Mouse (Mus musculus) erythroblast, embryonic 14.5 days (primary cell): ENCODE data around the gene Npsr1. TPM values are rescaled to one million over a fixed set of nuclear protein-coding genes. Genes with fewer than 3 reads are reported as not detected.

ENCODE experiments used
- H3K27me3 ChIP-seq: 2 replicates; pipeline ENCODE4 v1.6.1; 2012; ENCODE audit warnings: inconsistent platforms; ENCODE audit not compliant: control insufficient read depth
- H3K36me3 ChIP-seq: 2 replicates; pipeline ENCODE4 v1.6.1; 2012; ENCODE audit warnings: mild to moderate bottlenecking, inconsistent platforms; ENCODE audit not compliant: control insufficient read depth
- H3K4me1 ChIP-seq: 2 replicates; pipeline ENCODE4 v1.6.1; 2012; ENCODE audit warnings: inconsistent platforms; ENCODE audit not compliant: control insufficient read depth
- H3K4me3 ChIP-seq: replicated peaks from 2 replicates; pipeline ENCODE3; 2012; ENCODE audit warnings: moderate library complexity, mild to moderate bottlenecking, inconsistent platforms
- H3K9me3 ChIP-seq: 2 replicates; pipeline ENCODE4 v1.6.1; 2012; ENCODE audit warnings: low read length, inconsistent platforms, mixed read lengths; ENCODE audit not compliant: control insufficient read depth
- GATA1 ChIP-seq: IDR thresholded peaks from 2 replicates; pipeline ENCODE4 v1.6.1; 2012; ENCODE audit warnings: low read length, inconsistent platforms, mixed read lengths
- TAL1 ChIP-seq: IDR thresholded peaks from 3 replicates; pipeline ENCODE4 v1.6.1; 2012; ENCODE audit warnings: low read length, inconsistent platforms, mixed read lengths
- polyA plus RNA-seq: library from polyadenylated mRNA; stranded (reverse); fragments of >175 nt; gene quantifications from 2 replicates; pipeline ENCODE4 v1.2.3, GENCODE M21; 2012

Npsr1 gene
- polyA plus RNA-seq, 1 experiment: not detected

GRCm38 (mm10) chr9:24136354-24136753 lies 38.6 kb downstream of the Npsr1 start:
- H3K27me3 ChIP-seq: no peaks in the 10 kb centered on the region
- no peaks in the 10 kb centered on the region for H3K4me1 ChIP-seq
- no peaks in the 10 kb centered on the region for H3K9me3 ChIP-seq
- H3K4me3 ChIP-seq: no peak overlapping the region
- TF ChIP-seq TAL1 (no peak), GATA1 (no peak)
- H3K36me3 ChIP-seq: no peaks in the 10 kb centered on the region

- H3K36me3 ChIP-seq: no peaks in the 10 kb centered on the region
- no peaks in the 10 kb centered on the region for H3K27me3 ChIP-seq
- H3K4me3 ChIP-seq: no peak overlapping the region
- H3K4me1 ChIP-seq: no peaks in the 10 kb centered on the region
- no peak for TF ChIP-seq TAL1
- TF ChIP-seq GATA1: no peak
- no peaks in the 10 kb centered on the region for H3K9me3 ChIP-seq
Measured at GRCm38 (mm10) chr9:24144341-24144740, 46.5 kb downstream of the Npsr1 start.

GRCm38 (mm10) chr9:24157208-24157607 lies 59.4 kb downstream of the Npsr1 start:
- H3K9me3 ChIP-seq: no peaks in the 10 kb centered on the region
- no peak overlapping the region for H3K4me3 ChIP-seq
- H3K27me3 ChIP-seq: no peaks in the 10 kb centered on the region
- TF ChIP-seq GATA1: no peak
- TF ChIP-seq TAL1: no peak
- no peaks in the 10 kb centered on the region for H3K4me1 ChIP-seq
- H3K36me3 ChIP-seq: no peaks in the 10 kb centered on the region

GRCm38 (mm10) chr9:24160409-24160808 lies 62.6 kb downstream of the Npsr1 start:
- no peaks in the 10 kb centered on the region for H3K27me3 ChIP-seq
- no peaks in the 10 kb centered on the region for H3K9me3 ChIP-seq
- TF ChIP-seq TAL1: no peak
- no peak for TF ChIP-seq GATA1
- H3K4me1 ChIP-seq: no peaks in the 10 kb centered on the region
- no peak overlapping the region for H3K4me3 ChIP-seq
- no peaks in the 10 kb centered on the region for H3K36me3 ChIP-seq

GRCm38 (mm10) chr9:24168501-24168900 lies 70.7 kb downstream of the Npsr1 start:
- Histone ChIP-seq H3K4me3 (no peak overlapping the region), H3K9me3 (no peaks in the 10 kb centered on the region), H3K4me1 (no peaks in the 10 kb centered on the region), H3K36me3 (no peaks in the 10 kb centered on the region), H3K27me3 (no peaks in the 10 kb centered on the region)
- no peak for TF ChIP-seq GATA1
- TF ChIP-seq TAL1: no peak

- no peaks in the 10 kb centered on the region for H3K36me3 ChIP-seq
- H3K4me3 ChIP-seq: no peak overlapping the region
- H3K27me3 ChIP-seq: no peaks in the 10 kb centered on the region
- H3K9me3 ChIP-seq: no peaks in the 10 kb centered on the region
- H3K4me1 ChIP-seq: no peaks in the 10 kb centered on the region
- TF ChIP-seq GATA1 (no peak), TAL1 (no peak)
Measured at GRCm38 (mm10) chr9:24170728-24171127, 72.9 kb downstream of the Npsr1 start.

GRCm38 (mm10) chr9:24178744-24179143 lies 80.9 kb downstream of the Npsr1 start:
- Histone ChIP-seq H3K36me3 (no peaks in the 10 kb centered on the region), H3K27me3 (no peaks in the 10 kb centered on the region), H3K4me3 (no peak overlapping the region), H3K9me3 (no peaks in the 10 kb centered on the region), H3K4me1 (no peaks in the 10 kb centered on the region)
- TF ChIP-seq TAL1 (no peak), GATA1 (no peak)

- no peaks in the 10 kb centered on the region for H3K4me1 ChIP-seq
- TF ChIP-seq TAL1: no peak
- no peak for TF ChIP-seq GATA1
- no peaks in the 10 kb centered on the region for H3K36me3 ChIP-seq
- no peak overlapping the region for H3K4me3 ChIP-seq
- no peaks in the 10 kb centered on the region for H3K27me3 ChIP-seq
- H3K9me3 ChIP-seq: no peaks in the 10 kb centered on the region
Measured at GRCm38 (mm10) chr9:24180926-24181325, 83.1 kb downstream of the Npsr1 start.

GRCm38 (mm10) chr9:24186289-24186688 lies 88.5 kb downstream of the Npsr1 start:
- no peak overlapping the region for H3K4me3 ChIP-seq

More at GRCm38 (mm10) chr9:24186289-24186688, 88.5 kb downstream of the Npsr1 start:
- Histone ChIP-seq H3K36me3 (no peaks in the 10 kb centered on the region), H3K9me3 (no peaks in the 10 kb centered on the region), H3K4me1 (no peaks in the 10 kb centered on the region), H3K27me3 (no peaks in the 10 kb centered on the region)
- TF ChIP-seq TAL1 (no peak), GATA1 (no peak)
